Mouse (Mus musculus) erythroblast, embryonic 14.5 days (primary cell): Measurements from ENCODE around the gene Tcea2.

Experiments
- GATA1 ChIP-seq: IDR thresholded peaks from 2 replicates; pipeline ENCODE4 v1.6.1; 2012; ENCODE audit warnings: low read length, inconsistent platforms, mixed read lengths
- TAL1 ChIP-seq: IDR thresholded peaks from 3 replicates; pipeline ENCODE4 v1.6.1; 2012; ENCODE audit warnings: low read length, inconsistent platforms, mixed read lengths

DNA sequence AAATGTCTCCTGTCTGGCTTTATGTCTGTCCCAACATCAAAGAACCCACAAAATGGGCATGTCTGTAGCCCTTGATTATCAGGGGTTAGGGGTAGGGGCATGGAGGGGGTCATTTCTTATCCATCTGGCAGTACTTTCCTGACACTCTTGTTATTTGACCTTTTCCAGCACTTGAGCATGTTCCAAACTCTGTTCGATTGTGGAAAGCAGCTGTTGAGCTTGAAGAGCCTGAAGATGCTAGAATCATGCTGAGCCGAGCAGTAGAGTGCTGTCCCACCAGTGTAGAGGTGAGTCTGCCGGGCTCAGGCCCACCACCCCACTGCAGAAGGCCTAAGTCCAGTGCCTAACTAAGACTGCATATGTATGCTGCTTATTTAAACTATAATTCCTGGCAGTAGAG, 44.2 kb upstream of the Tcea2 start:
- no peak for TF ChIP-seq GATA1
- TF ChIP-seq TAL1 = no peak
